Mouse (Mus musculus): ENCODE results near the gene Slc24a1.

DNA sequence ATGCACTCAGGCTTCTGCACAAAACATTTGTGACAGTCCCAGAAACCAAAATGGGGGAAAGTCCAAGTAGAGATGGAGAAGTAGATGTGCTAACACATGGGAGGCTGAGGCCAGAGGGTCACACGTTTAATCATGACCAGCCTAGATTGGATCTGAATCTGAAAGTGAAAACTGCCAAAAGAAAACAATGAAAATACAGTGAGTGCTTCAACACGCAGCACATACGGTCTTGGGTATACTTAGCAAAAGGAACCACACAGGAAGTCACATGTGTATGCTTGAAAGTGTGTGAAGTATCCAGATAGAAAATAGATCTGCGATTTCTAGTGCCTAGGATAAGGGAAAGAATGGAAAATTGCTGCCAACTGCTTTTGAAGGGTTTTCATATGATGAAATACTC lies 36.8 kb downstream of the Slc24a1 start:
- TF ChIP-seq CTCF (IDR thresholded peaks at IDR 0.05; ENCODE audit: low read depth, low read length) (no peak), POLR2A (IDR thresholded peaks at IDR 0.05; ENCODE audit: borderline replicate concordance, low read depth, low read length) (no peak)
